7 mouse cellular contexts compared by ENCODE assay signal in genomic region chr3:53656878-53657561, GRCm38 (mm10). TPM values are rescaled to one million over a fixed set of nuclear protein-coding genes. Genes with fewer than 3 reads are reported as not detected.
A peak's percentile ranks its signal among the peaks of the same experiment; 100 is the strongest.
DNase-seq lines count a peak whose midpoint lies in the region; ATAC-seq lines count a peak whose summit lies in the region.

TSS of gene Frem2 (minus strand) at chr3:53657355.

- peaks cover 27% of the 10 kb centered on the region for H3K9me3 ChIP-seq in limb, embryonic 13.5 days
- H3K9me3 ChIP-seq in midbrain, embryonic 15.5 days: no peaks in the 10 kb centered on the region

- H3K27me3 ChIP-seq in limb, embryonic 13.5 days: peaks cover 35% of the 10 kb centered on the region
- H3K27me3 ChIP-seq in midbrain, embryonic 15.5 days (replicated peaks): peaks cover 18% of the 10 kb centered on the region

- H3K9ac ChIP-seq in limb, embryonic 13.5 days: peak within 1 kb of the TSS; percentile 68
- peak within 1 kb of the TSS; percentile 41 for H3K9ac ChIP-seq in midbrain, embryonic 15.5 days

- H3K4me1 ChIP-seq in limb, embryonic 13.5 days: peaks cover 26% of the 10 kb centered on the region
- peaks cover 27% of the 10 kb centered on the region for H3K4me1 ChIP-seq in midbrain, embryonic 15.5 days

- peak within 1 kb of the TSS; percentile 99 for H3K4me2 ChIP-seq in limb, embryonic 13.5 days (replicated peaks)
- H3K4me2 ChIP-seq in midbrain, embryonic 15.5 days: peak within 1 kb of the TSS; percentile 97

- DNase-seq in adrenal gland, postnatal 10 days: peak; percentile 72
- DNase-seq in embryo, embryonic 11.5 days (ENCODE audit: low read depth, low spot score): peak; percentile 69
- DNase-seq in heart, adult 18-20 months: peak; percentile 78 to 80
- peak; percentile 84 for DNase-seq in kidney, adult 11 months
- peak; percentile 78 for DNase-seq in testis, postnatal 14 days (ENCODE audit: low spot score)

- 0% methylated on average over 34 of the region's 34 CpGs for WGBS in limb, embryonic 13.5 days
- WGBS in midbrain, embryonic 15.5 days: under 1% methylated on average over 34 of the region's 34 CpGs

- peaks cover 24% of the 10 kb centered on the region for H3K36me3 ChIP-seq in limb, embryonic 13.5 days
- no peaks in the 10 kb centered on the region for H3K36me3 ChIP-seq in midbrain, embryonic 15.5 days (replicated peaks)

- peak; percentile 95 for ATAC-seq in limb, embryonic 13.5 days (ENCODE audit: low FRiP score, low read depth)
- ATAC-seq in midbrain, embryonic 15.5 days (replicated peaks): peak; percentile 95

- H3K27ac ChIP-seq in limb, embryonic 13.5 days: peak within 1 kb of the TSS; percentile 44
- H3K27ac ChIP-seq in midbrain, embryonic 15.5 days: no peak within 1 kb of the TSS

- H3K4me3 ChIP-seq in limb, embryonic 13.5 days: peak within 1 kb of the TSS; percentile 62
- H3K4me3 ChIP-seq in midbrain, embryonic 15.5 days: peak within 1 kb of the TSS; percentile 54

RNA-seq across cellular contexts. Expression of gene Frem2, which starts in this region (rescaled TPM):
- 1 to 10 TPM; 1.4 to 2.3 TPM for total RNA-seq in adrenal gland, postnatal 10 days (2021)
- total RNA-seq in heart, adult 18-20 months (2021): 1 to 10 TPM; 1.5 to 1.6 TPM
- polyA plus RNA-seq in limb, embryonic 13.5 days (2015; fragmentation: Nextera tagmentation; extraction: Ambion mirVana): 5.7 and 6.8 TPM in 2 replicates
- polyA plus RNA-seq in midbrain, embryonic 15.5 days (2015; fragmentation: Nextera tagmentation; extraction: Ambion mirVana): 1.0 and 1.1 TPM in 2 replicates
